Mouse (Mus musculus): ENCODE results near the gene Gp2. TPM values are rescaled to one million over a fixed set of nuclear protein-coding genes. Genes with fewer than 3 reads are reported as not detected.

Gene Gp2
- polyA plus RNA-seq, 1 experiment from 2014 or later: not detected

GRCm38 (mm10) chr7:119394050-119394732 lies 64.9 kb downstream of the Gp2 start:
- Histone ChIP-seq H3K27me3 (ENCODE audit: insufficient read depth, poor library complexity, severe bottlenecking) (no peaks in the 10 kb centered on the region), H3K36me3 (no peaks in the 10 kb centered on the region), H3K9me3 (no peaks in the 10 kb centered on the region), H3K4me1 (no peaks in the 10 kb centered on the region), H3K27ac (no peak overlapping the region), H3K4me3 (no peak overlapping the region)
- whole genome bisulfite sequencing: 78% methylated on average over 13 of the region's 13 CpGs
- DNase-seq (ENCODE audit: low spot score): no peak

Other genes starting within 250 kb of the Gp2 start
- 0.20 TPM in 1 of 2 replicates, not detected in the other for gene Umod, start 20.0 kb upstream of the Gp2 start, polyA plus RNA-seq (2016; fragmentation: Nextera tagmentation; extraction: Ambion mirVana)
- gene Acsm5, start 60.2 kb upstream of the Gp2 start, polyA plus RNA-seq (2016; fragmentation: Nextera tagmentation; extraction: Ambion mirVana): not detected in 2 replicates
- not detected in 2 replicates for gene Pdilt, start 64.2 kb upstream of the Gp2 start, polyA plus RNA-seq (2016; fragmentation: Nextera tagmentation; extraction: Ambion mirVana)
- not detected in 2 replicates for gene Acsm2, start 95.1 kb upstream of the Gp2 start, polyA plus RNA-seq (2016; fragmentation: Nextera tagmentation; extraction: Ambion mirVana)
- not detected in 2 replicates for gene Acsm1, start 147.7 kb upstream of the Gp2 start, polyA plus RNA-seq (2016; fragmentation: Nextera tagmentation; extraction: Ambion mirVana)
- gene Acsm4, start 230.7 kb upstream of the Gp2 start, polyA plus RNA-seq (2016; fragmentation: Nextera tagmentation; extraction: Ambion mirVana): not detected in 2 replicates

Data from heart, embryonic 10.5 days (tissue).